Mouse (Mus musculus): ENCODE measurements around the gene Gzmm. TPM values are rescaled to one million over a fixed set of nuclear protein-coding genes. Genes with fewer than 3 reads are reported as not detected.

Gzmm gene
- polyA plus RNA-seq, 1 experiment from 2014 or later = 2.0 TPM

DNA sequence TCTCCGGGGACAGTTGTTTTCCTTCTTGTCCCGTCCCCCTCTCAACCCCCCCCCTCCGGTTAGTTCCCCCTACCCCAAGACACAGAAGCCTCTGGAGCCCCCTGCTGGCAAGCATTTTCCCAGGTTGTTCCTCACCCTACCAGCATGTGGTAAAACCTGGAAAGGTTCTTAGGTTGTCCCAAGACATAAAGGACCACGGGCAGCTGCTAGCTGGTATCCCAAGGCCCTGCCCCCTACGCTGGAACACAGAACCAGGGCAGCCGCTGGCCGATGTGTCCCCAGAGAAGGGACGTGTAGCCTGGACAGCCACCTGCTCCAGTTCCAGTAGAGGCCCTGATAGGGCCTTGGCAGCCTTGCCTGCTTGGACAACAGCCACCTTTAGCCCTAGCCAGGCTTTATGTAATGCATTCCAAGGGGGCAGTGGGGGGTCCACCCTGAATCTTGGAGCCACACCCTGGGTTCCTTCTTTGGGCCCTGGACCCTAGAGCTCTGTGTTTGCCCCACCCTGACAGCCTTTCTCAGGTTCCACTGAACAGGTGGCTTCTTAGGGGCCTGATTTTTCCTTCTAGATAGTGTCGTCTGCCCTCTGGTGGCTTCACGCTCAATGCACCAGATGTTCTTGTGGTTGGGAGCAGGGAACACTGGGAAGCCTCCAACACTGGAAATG is 5.8 kb upstream of the Gzmm start:
- peaks cover 39% of the 10 kb centered on the region for H3K36me3 ChIP-seq
- 3% methylated on average over 10 of the region's 10 CpGs for WGBS
- peak overlapping the region; percentile 71 for H3K9ac ChIP-seq (replicated peaks)
- H3K4me2 ChIP-seq (replicated peaks) = peak overlapping the region; percentile 96
- H3K4me3 ChIP-seq = peak overlapping the region; percentile 87
- H3K9me3 ChIP-seq = no peaks in the 10 kb centered on the region
- H3K4me1 ChIP-seq = peaks cover 25% of the 10 kb centered on the region
- ATAC-seq (replicated peaks) = no peak
- no peaks in the 10 kb centered on the region for H3K27me3 ChIP-seq
- peak overlapping the region; percentile 95 for H3K27ac ChIP-seq (replicated peaks)

DNA sequence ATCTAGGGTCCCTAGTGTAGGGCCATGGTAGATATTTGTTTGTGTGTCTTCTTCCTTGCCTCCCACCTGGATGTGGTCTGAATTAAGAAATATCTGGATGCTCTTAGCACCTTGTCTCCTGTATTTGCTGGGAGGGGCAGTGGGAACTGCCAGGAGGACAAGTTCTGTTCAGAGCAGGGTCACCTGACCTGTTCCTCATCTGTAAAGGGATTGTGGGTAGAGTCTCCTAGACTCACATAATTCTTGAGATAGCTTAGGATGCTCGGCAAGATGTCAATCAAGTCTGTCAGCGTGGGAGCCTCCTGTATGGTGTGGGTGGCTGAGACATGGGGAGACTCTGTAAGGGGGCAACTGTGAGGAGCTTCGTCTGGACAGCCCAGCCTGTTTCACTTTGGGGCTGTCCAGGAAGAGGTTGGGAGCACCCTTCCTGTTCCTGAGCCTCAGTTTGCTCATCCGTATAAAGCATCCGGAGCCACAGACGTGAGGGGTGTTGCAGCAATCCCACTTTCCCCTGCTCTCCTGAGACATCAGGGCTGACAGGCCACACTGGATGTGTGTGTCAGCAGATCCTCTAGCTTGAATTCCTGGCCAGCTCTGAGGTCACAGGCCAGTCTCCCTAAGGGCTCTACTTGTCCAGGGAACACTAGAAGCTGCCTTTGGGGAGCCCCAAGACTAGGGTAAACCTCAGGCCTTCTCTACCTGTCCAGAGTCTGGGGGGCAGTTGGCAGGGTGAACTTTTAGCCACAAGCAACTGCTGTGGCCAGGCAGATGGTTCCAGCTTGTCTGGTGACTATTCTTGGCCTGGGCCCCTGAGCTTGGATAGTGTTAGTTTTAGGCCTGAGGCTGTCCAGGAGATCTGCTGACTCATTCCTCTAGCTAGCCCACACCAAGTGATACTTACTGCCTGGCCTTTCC is 4.8 kb upstream of the Gzmm start:
- Histone ChIP-seq H3K4me2 (replicated peaks) (peak overlapping the region; percentile 96), H3K4me3 (peak overlapping the region; percentile 87), H3K27ac (replicated peaks) (no peak overlapping the region), H3K9ac (replicated peaks) (no peak overlapping the region; the same call in 1 of the 2 replicates), H3K27me3 (no peaks in the 10 kb centered on the region), H3K9me3 (no peaks in the 10 kb centered on the region), H3K36me3 (peaks cover 48% of the 10 kb centered on the region), H3K4me1 (peaks cover 25% of the 10 kb centered on the region)
- WGBS = 92% methylated on average over 6 of the region's 6 CpGs
- ATAC-seq (replicated peaks) = no peak

DNA sequence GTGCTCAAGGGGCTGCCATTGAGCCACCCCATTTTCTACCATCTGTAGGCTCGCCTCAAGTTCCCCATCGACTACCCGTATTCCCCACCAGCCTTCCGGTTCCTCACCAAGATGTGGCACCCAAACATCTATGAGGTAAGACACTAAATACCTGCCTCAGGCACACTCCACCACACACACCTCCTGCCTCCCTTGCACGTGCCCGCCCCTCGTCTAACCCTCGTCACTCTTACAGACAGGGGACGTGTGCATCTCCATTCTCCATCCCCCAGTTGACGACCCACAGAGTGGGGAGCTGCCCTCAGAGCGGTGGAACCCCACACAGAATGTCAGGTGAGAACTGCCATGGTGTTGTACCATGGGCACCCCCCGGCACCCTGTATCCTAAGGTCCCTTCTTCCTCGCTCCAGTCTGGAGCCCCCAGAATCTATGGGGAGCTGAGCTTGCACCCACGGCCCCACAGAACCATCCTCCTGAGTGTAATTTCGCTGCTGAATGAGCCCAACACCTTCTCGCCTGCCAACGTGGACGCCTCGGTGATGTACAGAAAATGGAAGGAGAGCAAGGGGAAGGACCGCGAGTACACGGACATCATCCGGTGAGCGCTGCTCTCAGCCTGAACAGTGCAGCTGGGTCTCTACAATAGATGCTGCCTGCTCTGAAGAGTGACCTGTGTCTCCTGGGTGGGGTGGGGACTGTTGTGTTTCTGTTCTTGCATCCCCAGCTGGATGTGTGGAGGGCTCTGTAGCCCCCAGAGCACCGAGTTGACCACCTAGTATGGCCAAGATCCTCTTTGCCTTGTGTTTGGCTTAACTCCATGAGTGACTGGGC is 3.8 kb upstream of the Gzmm start:
- peaks cover 57% of the 10 kb centered on the region for H3K36me3 ChIP-seq
- no peak overlapping the region for H3K9ac ChIP-seq (replicated peaks)
- H3K4me1 ChIP-seq = peaks cover 25% of the 10 kb centered on the region
- no peak overlapping the region for H3K27ac ChIP-seq (replicated peaks)
- no peak for ATAC-seq (replicated peaks)
- no peak overlapping the region for H3K4me2 ChIP-seq (replicated peaks)
- no peak overlapping the region for H3K4me3 ChIP-seq
- H3K27me3 ChIP-seq = no peaks in the 10 kb centered on the region
- no peaks in the 10 kb centered on the region for H3K9me3 ChIP-seq
- 94% methylated on average over 25 of the region's 25 CpGs for WGBS

DNA sequence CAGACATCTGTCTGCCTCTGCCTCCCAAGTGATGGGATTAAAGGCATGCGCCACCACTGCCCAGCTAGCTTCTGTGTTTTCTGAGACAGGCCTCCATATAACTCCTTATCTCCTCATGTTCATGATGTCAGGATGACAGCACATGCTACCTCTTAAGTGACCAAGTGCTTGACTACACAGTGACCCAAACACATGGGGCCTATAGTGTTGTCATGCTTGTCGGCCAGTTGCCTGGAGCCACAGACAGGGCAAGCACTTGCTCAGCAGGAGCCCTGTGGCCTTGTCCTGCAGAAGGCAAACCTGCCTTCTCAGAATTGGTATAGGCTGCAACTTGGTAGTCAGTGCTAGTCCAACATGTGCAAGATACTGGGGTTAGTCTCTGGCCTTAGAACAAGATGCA is 2.6 kb upstream of the Gzmm start:
- Histone ChIP-seq H3K9ac (replicated peaks) (no peak overlapping the region), H3K27me3 (no peaks in the 10 kb centered on the region), H3K4me3 (no peak overlapping the region), H3K36me3 (peaks cover 57% of the 10 kb centered on the region), H3K9me3 (no peaks in the 10 kb centered on the region), H3K4me2 (replicated peaks) (no peak overlapping the region), H3K27ac (replicated peaks) (no peak overlapping the region), H3K4me1 (peaks cover 20% of the 10 kb centered on the region)
- 83% methylated on average over 2 of the region's 2 CpGs for WGBS
- ATAC-seq (replicated peaks) = no peak

DNA sequence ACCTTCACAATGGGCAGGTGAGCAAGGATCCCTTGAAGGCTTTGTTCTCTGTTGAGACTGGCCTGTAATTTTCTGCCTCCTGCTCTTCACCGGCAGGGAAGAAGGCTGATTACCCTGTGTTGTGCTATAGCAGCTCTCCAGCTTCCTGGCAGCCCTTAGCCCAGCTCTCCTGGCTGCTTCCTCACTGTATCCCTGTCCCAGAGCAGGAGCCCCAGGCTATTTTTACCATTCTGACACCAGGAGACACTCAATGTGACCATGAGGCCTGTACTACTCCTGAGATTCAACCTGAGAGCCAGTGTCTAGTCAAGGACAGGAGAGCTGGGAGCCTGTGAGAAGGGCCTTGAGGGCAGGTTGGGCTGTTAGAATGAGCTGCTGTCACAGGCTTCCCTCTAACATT is 2.1 kb upstream of the Gzmm start:
- 95% methylated on average over 1 of the region's 1 CpGs for WGBS
- Histone ChIP-seq H3K36me3 (peaks cover 57% of the 10 kb centered on the region), H3K27me3 (no peaks in the 10 kb centered on the region)

DNA sequence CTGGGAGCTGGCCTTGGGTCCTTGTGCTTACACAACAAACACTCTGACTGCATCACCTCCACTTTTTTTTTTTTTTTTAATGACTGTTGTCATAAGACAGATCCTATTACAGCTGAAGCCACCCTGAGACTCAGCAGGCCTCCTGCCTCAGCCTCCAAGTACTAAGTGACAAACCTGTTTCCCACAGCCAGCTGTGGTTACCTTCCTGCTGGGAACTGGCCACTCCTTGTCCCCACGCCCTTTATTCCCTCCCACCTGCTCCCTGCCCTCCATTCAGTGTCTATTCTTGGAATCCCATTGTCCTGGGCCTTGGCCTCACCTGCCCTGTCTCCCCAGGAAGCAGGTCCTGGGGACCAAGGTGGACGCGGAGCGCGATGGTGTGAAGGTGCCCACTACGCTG is 1.3 kb upstream of the Gzmm start:
- Histone ChIP-seq H3K4me2 (replicated peaks) (no peak overlapping the region), H3K27ac (replicated peaks) (no peak overlapping the region), H3K4me1 (peaks cover 18% of the 10 kb centered on the region), H3K36me3 (peaks cover 57% of the 10 kb centered on the region), H3K9me3 (no peaks in the 10 kb centered on the region), H3K9ac (replicated peaks) (no peak overlapping the region), H3K27me3 (no peaks in the 10 kb centered on the region), H3K4me3 (no peak overlapping the region)
- 97% methylated on average over 6 of the region's 6 CpGs for WGBS
- no peak for ATAC-seq (replicated peaks)

More for the DNA sequence above, 2.1 kb upstream of the Gzmm start:
- H3K27ac ChIP-seq (replicated peaks) = no peak overlapping the region
- no peak overlapping the region for H3K4me2 ChIP-seq (replicated peaks)
- no peak overlapping the region for H3K4me3 ChIP-seq
- no peak for ATAC-seq (replicated peaks)
- peaks cover 18% of the 10 kb centered on the region for H3K4me1 ChIP-seq
- H3K9me3 ChIP-seq = no peaks in the 10 kb centered on the region
- no peak overlapping the region for H3K9ac ChIP-seq (replicated peaks)

DNA sequence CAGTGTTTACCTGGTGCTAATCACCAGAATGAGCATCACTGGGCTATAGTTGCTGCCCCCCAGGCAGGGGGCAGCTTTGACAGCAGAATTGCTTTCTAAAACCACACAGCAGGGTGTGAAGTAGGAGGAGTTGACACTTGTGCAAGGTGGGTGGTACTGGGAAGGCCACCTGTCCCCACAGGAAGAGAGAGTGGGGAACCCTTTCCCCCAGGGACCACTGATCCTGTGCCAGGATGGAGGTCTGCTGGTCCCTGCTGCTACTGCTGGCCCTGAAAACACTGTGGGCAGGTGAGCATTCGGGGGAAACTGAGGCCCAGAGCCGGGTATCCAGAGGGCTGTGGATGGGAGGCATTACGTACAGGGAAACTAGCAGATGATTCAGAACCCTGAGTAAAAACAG is 358 bp downstream of the Gzmm start:
- Histone ChIP-seq H3K4me1 (peaks cover under 1% of the 10 kb centered on the region), H3K4me2 (replicated peaks) (no peak overlapping the region), H3K36me3 (peaks cover 56% of the 10 kb centered on the region), H3K9ac (replicated peaks) (no peak overlapping the region), H3K27ac (replicated peaks) (no peak overlapping the region), H3K9me3 (no peaks in the 10 kb centered on the region), H3K4me3 (no peak overlapping the region), H3K27me3 (no peaks in the 10 kb centered on the region)
- 91% methylated on average over 3 of the region's 3 CpGs for WGBS
- ATAC-seq (replicated peaks) = no peak

DNA sequence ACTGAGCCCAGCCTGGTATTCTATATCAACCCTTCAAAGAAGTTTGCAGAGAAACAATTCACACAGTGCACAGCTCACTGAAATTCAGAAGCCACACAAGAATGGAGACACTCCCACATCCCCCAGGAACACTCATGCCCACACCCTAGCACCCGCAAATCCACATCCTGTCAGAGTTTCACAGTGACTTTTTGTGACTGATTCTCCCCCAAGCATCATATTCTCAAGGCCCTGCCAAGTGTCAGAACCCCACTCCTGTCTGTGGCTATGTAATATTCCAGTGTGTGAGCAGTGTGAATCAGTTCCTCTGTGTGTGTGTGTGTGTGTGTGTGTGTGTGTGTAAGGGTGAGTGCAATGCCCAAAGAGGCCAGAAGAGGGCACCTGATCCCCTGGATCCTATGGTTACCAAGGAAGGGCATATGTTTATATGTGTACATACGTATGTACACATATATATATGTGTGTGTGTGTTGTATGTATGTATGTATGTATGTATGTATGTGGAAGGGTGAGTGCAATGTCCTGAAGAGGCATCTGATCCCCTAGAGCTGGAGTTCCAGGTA is 3.2 kb downstream of the Gzmm start:
- no peak overlapping the region for H3K27ac ChIP-seq (replicated peaks)
- H3K9ac ChIP-seq (replicated peaks) = no peak overlapping the region
- H3K27me3 ChIP-seq = no peaks in the 10 kb centered on the region
- peaks cover 12% of the 10 kb centered on the region for H3K4me1 ChIP-seq
- H3K4me2 ChIP-seq (replicated peaks) = no peak overlapping the region
- no peak for ATAC-seq (replicated peaks)
- no peak overlapping the region for H3K4me3 ChIP-seq
- H3K36me3 ChIP-seq = peaks cover 27% of the 10 kb centered on the region
- 95% methylated on average over 2 of the region's 2 CpGs for WGBS
- no peaks in the 10 kb centered on the region for H3K9me3 ChIP-seq

DNA sequence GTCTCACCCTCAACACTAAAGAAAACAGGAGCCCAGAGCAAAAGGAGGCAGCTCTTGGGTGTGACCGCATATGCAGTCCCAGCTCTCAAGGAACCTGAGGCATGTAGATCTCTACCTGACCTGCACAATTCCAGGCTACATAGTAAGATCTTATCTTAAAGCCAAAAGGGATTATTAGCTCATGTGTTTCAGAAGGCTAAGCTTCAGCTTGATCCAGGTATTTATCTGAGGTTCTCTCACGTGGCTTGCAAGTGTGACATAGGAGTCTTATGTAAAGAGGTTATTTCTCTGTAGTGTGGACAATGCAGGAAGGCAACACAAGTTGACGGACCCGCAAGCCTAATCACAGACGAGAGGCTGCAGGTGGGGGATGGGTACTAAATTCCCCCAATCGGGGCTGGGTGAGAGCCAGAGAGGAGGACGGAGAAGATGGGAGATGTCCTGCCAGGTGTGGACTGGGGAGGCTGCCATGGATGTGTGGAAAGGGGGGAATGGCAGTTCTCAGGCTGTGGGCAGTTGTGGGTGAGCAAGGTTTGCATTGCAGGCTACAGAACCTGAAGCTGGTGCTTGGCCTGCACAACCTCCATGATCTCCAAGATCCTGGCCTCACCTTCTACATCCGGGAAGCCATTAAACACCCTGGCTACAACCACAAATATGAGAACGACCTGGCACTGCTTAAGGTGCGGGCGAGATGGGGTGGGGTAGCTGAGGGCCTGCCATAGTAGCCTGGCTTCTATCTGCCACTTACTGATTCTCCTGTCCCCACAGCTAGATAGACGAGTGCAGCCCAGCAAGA is 5.0 kb downstream of the Gzmm start:
- peaks cover 11% of the 10 kb centered on the region for H3K36me3 ChIP-seq
- H3K9ac ChIP-seq (replicated peaks) = no peak overlapping the region
- peaks cover 12% of the 10 kb centered on the region for H3K4me1 ChIP-seq
- H3K4me3 ChIP-seq = no peak overlapping the region
- no peak for ATAC-seq (replicated peaks)
- WGBS = 77% methylated on average over 12 of the region's 12 CpGs
- H3K9me3 ChIP-seq = no peaks in the 10 kb centered on the region
- H3K4me2 ChIP-seq (replicated peaks) = no peak overlapping the region
- no peak overlapping the region for H3K27ac ChIP-seq (replicated peaks)
- no peaks in the 10 kb centered on the region for H3K27me3 ChIP-seq

DNA sequence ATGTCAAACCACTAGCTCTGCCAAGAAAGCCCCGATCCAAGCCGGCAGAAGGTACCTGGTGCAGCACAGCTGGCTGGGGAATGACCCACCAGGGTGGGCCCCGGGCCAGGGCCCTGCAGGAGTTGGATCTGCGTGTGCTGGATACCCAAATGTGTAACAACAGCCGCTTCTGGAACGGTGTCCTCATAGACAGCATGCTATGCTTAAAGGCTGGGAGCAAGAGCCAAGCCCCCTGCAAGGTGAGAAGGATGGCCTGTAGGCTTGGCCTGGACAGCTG is 5.5 kb downstream of the Gzmm start:
- H3K27ac ChIP-seq (replicated peaks) = no peak overlapping the region
- no peak overlapping the region for H3K4me2 ChIP-seq (replicated peaks)
- H3K9me3 ChIP-seq = no peaks in the 10 kb centered on the region
- H3K27me3 ChIP-seq = no peaks in the 10 kb centered on the region
- no peak overlapping the region for H3K9ac ChIP-seq (replicated peaks)
- peaks cover 6% of the 10 kb centered on the region; the same call in 1 of the 2 replicates for H3K36me3 ChIP-seq
- H3K4me1 ChIP-seq = peaks cover 12% of the 10 kb centered on the region
- ATAC-seq (replicated peaks) = no peak
- H3K4me3 ChIP-seq = no peak overlapping the region
- WGBS = 85% methylated on average over 6 of the region's 6 CpGs
